Mouse (Mus musculus) testis, adult 2 months (tissue): ENCODE measurements around the gene Shroom2.

Experiments used
- CTCF ChIP-seq: fragments of 200-500 bp; IDR thresholded peaks from 2 replicates; pipeline ENCODE4 v1.5.1; 2012; ENCODE audit warnings: low read depth, mild to moderate bottlenecking, inconsistent platforms, low read length, moderate library complexity; ENCODE audit not compliant: control insufficient read depth, insufficient read depth, insufficient replicate concordance
- POLR2A ChIP-seq: fragments of 200-500 bp; IDR thresholded peaks from 2 replicates; pipeline ENCODE4 v1.6.1; 2012; ENCODE audit warnings: low read depth, mild to moderate bottlenecking, inconsistent platforms, low read length, moderate library complexity; ENCODE audit not compliant: control insufficient read depth

GRCm38 (mm10) chrX:152769600-152770157 lies 414 bp upstream of the Shroom2 start:
- TF ChIP-seq CTCF (no peak), POLR2A (no peak)
